Mouse (Mus musculus) hindbrain, embryonic 13.5 days (tissue): Measurements from ENCODE around the gene Gfer. TPM values are rescaled to one million over a fixed set of nuclear protein-coding genes. Genes with fewer than 3 reads are reported as not detected.

Experiments
- ATAC-seq: fragments of 200-750 bp; cut with Nextera tagmentation; 2 replicates; pipeline ENCODE4 v1.8.0; 2017; ENCODE audit warnings: moderate TSS enrichment; ENCODE audit not compliant: low FRiP score
- H3K27ac ChIP-seq: fragments of 300-500 bp; sonication (generic); 2 replicates; pipeline ENCODE4 v1.5.1; 2015; ENCODE audit warnings: inconsistent platforms, mild to moderate bottlenecking, moderate library complexity
- H3K27me3 ChIP-seq: fragments of 300-500 bp; sonication (generic); 2 replicates; pipeline ENCODE4 v1.6.1; 2015; ENCODE audit warnings: mild to moderate bottlenecking, inconsistent platforms
- H3K36me3 ChIP-seq: fragments of 300-500 bp; sonication (generic); 2 replicates; pipeline ENCODE4 v1.6.1; 2015; ENCODE audit warnings: mild to moderate bottlenecking, inconsistent platforms
- H3K4me1 ChIP-seq: fragments of 300-500 bp; sonication (generic); replicated peaks from 2 replicates; pipeline ENCODE4 v1.6.1; 2015; ENCODE audit warnings: inconsistent platforms
- H3K4me2 ChIP-seq: fragments of 300-500 bp; sonication (generic); 2 replicates; pipeline ENCODE4 v1.6.1; 2015; ENCODE audit warnings: inconsistent platforms, mild to moderate bottlenecking, moderate library complexity
- H3K4me3 ChIP-seq: fragments of 300-500 bp; sonication (generic); 2 replicates; pipeline ENCODE4 v1.5.1; 2015; ENCODE audit warnings: mild to moderate bottlenecking, inconsistent platforms
- H3K9ac ChIP-seq: fragments of 300-500 bp; sonication (generic); 2 replicates; pipeline ENCODE4 v1.6.1; 2015; ENCODE audit warnings: mild to moderate bottlenecking, inconsistent platforms
- H3K9me3 ChIP-seq: fragments of 300-500 bp; sonication (generic); 2 replicates; pipeline ENCODE4 v1.6.1; 2016; ENCODE audit warnings: inconsistent platforms
- WGBS: fragments of 180-500 bp; shearing (Covaris S2); methylation state at CpG from one replicate; pipeline ENCODE4 v1.1.7; 2015; 5-methylcytosine and 5-hydroxymethylcytosine counted together
- polyA plus RNA-seq: library from polyadenylated mRNA; unstranded; fragments of >200 nt; fragmentation: Nextera tagmentation; extraction: Ambion mirVana; gene quantifications from 2 replicates; pipeline ENCODE4 v1.2.1, GENCODE M21; 2015

Gfer gene
- polyA plus RNA-seq, 1 experiment from 2014 or later: 38.9 TPM

DNA sequence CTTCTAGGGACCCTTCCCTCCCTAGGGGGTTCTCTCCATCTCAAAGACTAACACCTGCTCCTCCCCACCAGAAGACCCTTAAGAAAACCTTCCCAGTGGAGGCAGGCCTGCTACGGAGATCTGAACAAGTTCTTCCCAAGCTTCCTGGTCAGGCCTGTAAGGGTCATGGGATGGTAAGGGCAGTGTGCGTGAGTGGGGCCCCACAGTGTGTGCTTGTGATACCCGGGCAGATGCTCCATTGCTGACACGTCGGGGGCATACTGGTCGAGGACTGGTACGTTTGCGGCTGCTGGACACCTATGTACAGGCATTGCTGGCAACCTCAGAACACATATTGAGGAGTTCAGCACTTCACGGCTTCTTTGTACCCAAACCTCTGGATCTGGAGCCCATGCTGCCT lies 2.8 kb upstream of the Gfer start:
- H3K36me3 ChIP-seq: peaks cover 42% of the 10 kb centered on the region
- peaks cover 7% of the 10 kb centered on the region; the same call in 1 of the 2 replicates for H3K27me3 ChIP-seq
- no peak overlapping the region for H3K27ac ChIP-seq
- 66% methylated on average over 9 of the region's 9 CpGs for WGBS
- ATAC-seq: no peak
- no peaks in the 10 kb centered on the region for H3K9me3 ChIP-seq
- no peak overlapping the region for H3K4me2 ChIP-seq
- no peak overlapping the region for H3K4me3 ChIP-seq
- peaks cover 36% of the 10 kb centered on the region for H3K4me1 ChIP-seq
- no peak overlapping the region; the same call in 1 of the 2 replicates for H3K9ac ChIP-seq

DNA sequence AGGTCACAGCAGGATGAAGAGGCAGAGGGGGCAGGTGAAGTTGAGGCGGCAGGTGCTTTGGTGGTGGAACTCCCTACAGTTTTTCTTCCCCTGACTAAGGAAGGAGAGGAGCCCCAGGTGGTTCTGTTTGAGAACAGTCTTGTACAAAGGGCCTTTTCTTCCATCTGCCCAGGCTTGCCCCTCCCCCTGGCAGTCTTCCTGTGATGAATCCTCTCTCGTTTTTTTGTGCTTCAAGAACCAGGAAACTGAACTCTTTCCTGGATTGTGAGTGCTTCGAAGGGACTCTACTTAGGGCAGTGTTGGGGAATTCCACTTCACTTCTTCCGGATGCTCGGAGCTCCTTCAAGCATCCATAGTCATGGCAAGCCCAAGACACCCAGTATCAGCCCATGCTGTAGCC lies 2.0 kb upstream of the Gfer start:
- Histone ChIP-seq H3K9me3 (no peaks in the 10 kb centered on the region), H3K4me2 (no peak overlapping the region), H3K36me3 (peaks cover 44% of the 10 kb centered on the region), H3K27ac (no peak overlapping the region), H3K27me3 (peaks cover 7% of the 10 kb centered on the region; the same call in 1 of the 2 replicates), H3K4me3 (no peak overlapping the region), H3K9ac (no peak overlapping the region; the same call in 1 of the 2 replicates), H3K4me1 (peaks cover 36% of the 10 kb centered on the region)
- no peak for ATAC-seq
- 16% methylated on average over 5 of the region's 5 CpGs for WGBS

DNA sequence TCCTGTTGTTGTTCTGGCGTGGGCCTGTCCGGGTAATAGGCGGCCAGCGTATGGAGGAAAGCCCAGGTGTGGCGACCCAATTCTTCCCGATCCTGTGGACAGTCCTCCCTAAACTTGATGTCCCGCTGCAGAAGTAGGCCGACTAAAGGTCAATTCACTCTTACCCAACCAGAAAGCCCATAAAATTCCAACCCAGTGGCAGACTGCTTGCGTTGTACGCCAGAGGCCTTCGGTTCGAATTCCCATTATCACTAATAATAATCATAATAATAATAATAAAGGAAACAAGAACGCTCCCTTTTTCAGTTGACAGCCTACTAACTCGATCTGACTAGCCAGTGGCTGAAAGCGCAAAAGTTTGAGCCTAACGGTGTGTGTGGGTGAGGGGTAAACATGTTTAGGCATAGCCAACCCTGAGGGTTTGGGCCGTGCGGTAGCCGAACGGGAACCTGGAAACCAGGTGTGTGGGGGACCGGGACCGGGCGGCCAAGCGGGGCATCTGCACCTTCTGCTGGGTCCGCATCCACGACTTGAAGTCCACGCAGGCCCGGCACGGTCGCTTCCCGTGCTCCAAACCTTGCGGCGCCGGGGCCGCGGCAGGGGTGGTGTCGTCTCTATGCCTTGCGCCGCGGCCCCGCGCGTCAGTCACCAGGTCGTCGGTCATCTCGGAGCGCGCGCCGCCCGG lies 488 bp downstream of the Gfer start:
- Histone ChIP-seq H3K27me3 (peaks cover 18% of the 10 kb centered on the region), H3K4me3 (peak overlapping the region; percentile 78), H3K9me3 (no peaks in the 10 kb centered on the region), H3K27ac (peak overlapping the region; percentile 90), H3K4me2 (peak overlapping the region; percentile 78), H3K36me3 (peaks cover 30% of the 10 kb centered on the region), H3K4me1 (peaks cover 43% of the 10 kb centered on the region), H3K9ac (peak overlapping the region; percentile 88)
- peak; percentile 21 for ATAC-seq
- WGBS: 7% methylated on average over 51 of the region's 51 CpGs

DNA sequence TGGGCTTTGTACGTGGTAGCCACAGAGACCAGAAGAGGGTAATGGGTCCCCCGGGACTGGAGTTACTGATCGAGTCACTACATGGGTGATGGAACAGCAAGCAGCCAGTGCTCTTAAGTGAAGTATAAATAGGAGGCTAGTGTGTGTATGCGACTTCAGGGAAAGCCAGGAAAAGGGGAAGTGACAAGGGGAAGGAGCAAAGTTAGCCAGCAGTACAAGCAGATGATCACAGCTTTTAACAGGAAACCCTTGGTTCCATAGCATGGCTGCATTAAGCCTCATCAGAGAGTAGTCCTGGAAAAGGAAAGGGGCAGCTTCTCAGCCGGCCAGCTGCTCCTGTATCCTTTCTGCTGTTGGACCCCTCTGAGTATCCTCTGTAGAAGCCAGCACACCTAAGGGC lies 3.6 kb downstream of the Gfer start:
- no peak overlapping the region; the same call in 1 of the 2 replicates for H3K9ac ChIP-seq
- WGBS: 89% methylated on average over 5 of the region's 5 CpGs

DNA sequence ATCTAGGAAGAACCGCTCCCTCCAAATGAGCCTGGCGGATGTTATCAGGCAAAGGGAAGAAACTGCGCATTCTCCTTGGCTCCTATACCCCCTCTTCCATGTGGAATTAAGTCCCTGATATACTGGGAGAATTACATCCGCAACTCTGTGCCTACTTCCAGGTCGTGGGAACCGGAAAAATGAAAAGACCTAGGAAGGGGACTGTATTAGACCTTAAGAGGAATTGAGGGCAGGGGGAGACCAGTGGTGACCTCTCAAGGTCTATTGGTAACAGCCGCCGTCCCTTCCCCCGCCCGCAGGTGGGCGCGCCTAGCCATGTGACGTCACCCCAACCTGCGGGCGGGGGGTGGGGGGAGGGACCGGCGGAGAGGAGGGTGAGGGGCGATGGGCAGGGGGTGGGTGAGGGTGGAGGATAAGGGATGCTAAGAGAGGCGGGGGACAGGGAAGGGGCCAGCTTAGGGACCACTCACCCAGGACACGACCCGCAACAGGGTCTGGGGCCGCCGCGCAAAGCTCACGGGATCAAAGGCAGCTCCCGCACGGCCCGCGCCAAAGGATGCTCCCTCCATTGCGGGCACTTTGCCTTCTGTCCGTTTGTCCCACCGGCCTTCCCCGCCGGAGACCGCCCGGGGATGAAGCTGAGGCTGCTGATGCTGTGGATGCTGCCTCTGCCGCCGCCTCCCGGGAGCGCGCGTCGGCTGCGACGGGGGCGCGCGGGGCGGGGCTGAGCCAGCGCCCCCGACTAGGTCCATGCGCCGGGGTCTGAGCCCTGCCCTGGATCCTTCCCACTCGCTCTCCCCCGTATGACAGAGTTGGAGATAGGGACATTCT lies 6.5 kb downstream of the Gfer start, which contains the start of gene Syngr3:
Gene Syngr3 (minus strand): TSS at position 705 of the 831 bp plus-strand sequence.
- Histone ChIP-seq H3K4me1 (peaks cover 40% of the 10 kb centered on the region), H3K27ac (peak within 1 kb of the TSS; percentile 94), H3K9me3 (no peaks in the 10 kb centered on the region), H3K27me3 (peaks cover 37% of the 10 kb centered on the region), H3K36me3 (peaks cover 22% of the 10 kb centered on the region), H3K4me3 (peak within 1 kb of the TSS; percentile 79), H3K4me2 (peak within 1 kb of the TSS; percentile 72), H3K9ac (peak within 1 kb of the TSS; percentile 94)
- ATAC-seq: peak; percentile 72
- 1% methylated on average over 54 of the region's 55 CpGs for WGBS

More for the DNA sequence above, 3.6 kb downstream of the Gfer start:
- H3K27ac ChIP-seq: no peak overlapping the region
- peaks cover 16% of the 10 kb centered on the region for H3K36me3 ChIP-seq
- H3K27me3 ChIP-seq: peaks cover 34% of the 10 kb centered on the region
- H3K4me1 ChIP-seq: peaks cover 57% of the 10 kb centered on the region
- H3K4me3 ChIP-seq: no peak overlapping the region
- H3K9me3 ChIP-seq: no peaks in the 10 kb centered on the region
- ATAC-seq: no peak
- no peak overlapping the region for H3K4me2 ChIP-seq

DNA sequence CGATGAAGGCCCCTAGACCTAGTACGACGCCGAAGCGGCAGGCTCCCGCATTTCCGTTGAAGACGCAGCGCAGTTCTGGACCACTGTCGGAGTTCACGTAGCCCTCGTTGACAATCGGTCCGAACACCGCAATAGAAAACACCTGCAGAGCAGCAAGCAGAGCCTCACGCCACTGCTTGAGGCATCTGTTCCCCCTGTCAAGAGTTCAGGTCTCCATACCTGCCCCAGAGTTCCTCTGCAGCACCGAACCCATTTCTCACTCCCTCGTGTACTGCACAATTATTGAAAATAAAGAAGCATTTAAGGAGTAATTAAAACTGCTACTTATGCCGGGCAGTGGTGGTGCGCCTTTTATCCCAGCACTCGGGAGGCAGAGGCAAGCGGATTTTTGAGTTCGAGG lies 8.4 kb downstream of the Gfer start:
- H3K27ac ChIP-seq: no peak overlapping the region
- WGBS: 20% methylated on average over 23 of the region's 23 CpGs

DNA sequence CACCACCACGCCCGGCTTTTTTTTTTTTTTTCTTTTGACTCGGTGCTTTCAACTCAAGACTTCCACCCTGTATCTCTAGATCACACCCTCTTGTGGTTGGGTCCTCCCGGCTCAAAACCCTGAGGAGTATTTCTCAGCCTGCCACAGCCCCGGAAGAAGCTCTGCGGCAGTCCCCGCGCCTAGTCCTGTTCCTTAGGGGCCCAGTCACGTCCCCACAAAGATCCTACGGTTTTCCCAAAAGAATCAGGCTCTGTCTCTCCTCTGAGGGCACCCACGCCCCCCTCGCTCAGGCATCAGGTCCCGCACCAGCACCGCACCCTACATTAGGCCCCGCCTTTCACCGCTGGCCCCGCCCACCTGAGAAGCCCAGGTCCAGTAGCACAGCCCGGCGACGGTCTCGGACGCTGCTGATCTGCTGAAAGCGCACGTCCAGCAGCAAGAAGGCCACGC lies 8.8 kb downstream of the Gfer start:
- Histone ChIP-seq H3K27ac (no peak overlapping the region), H3K9me3 (no peaks in the 10 kb centered on the region), H3K9ac (peak overlapping the region; percentile 65), H3K27me3 (peaks cover 37% of the 10 kb centered on the region), H3K4me3 (peak overlapping the region; percentile 32), H3K4me2 (peak overlapping the region; percentile 72), H3K4me1 (peaks cover 36% of the 10 kb centered on the region), H3K36me3 (peaks cover 18% of the 10 kb centered on the region)
- no peak for ATAC-seq
- WGBS: 2% methylated on average over 25 of the region's 25 CpGs

More for the DNA sequence above, 8.4 kb downstream of the Gfer start:
- Histone ChIP-seq H3K4me3 (peak overlapping the region; percentile 32), H3K4me2 (peak overlapping the region; percentile 72), H3K9me3 (no peaks in the 10 kb centered on the region), H3K9ac (peak overlapping the region; percentile 65), H3K36me3 (peaks cover 18% of the 10 kb centered on the region), H3K4me1 (peaks cover 36% of the 10 kb centered on the region), H3K27me3 (peaks cover 37% of the 10 kb centered on the region)
- no peak for ATAC-seq

DNA sequence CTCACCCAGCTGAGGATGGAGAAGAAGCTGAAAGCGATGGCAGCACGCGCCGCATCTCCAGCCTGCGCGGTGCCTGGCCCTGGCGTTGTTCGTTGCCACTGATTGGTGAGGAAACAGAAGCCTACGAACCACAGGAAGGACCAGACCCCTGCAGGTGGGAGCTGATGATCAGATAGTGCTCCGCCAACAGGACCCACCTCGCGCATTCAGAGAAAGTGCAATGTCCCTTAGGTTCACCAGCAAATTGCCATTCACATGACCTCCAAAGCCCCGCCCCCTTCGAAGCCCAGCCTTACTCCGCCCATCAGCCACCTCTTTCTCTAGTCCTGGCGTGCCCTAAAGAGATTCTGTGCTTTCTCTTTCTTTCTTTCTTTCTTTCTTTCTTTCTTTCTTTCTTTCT lies 9.4 kb downstream of the Gfer start:
- peaks cover 36% of the 10 kb centered on the region for H3K4me1 ChIP-seq
- peaks cover 21% of the 10 kb centered on the region for H3K36me3 ChIP-seq
- no peak overlapping the region for H3K4me3 ChIP-seq
- H3K9me3 ChIP-seq: no peaks in the 10 kb centered on the region
- WGBS: 30% methylated on average over 16 of the region's 16 CpGs
- peak overlapping the region; percentile 1 for H3K4me2 ChIP-seq
- no peak for ATAC-seq
- H3K9ac ChIP-seq: no peak overlapping the region
- no peak overlapping the region for H3K27ac ChIP-seq
- H3K27me3 ChIP-seq: peaks cover 36% of the 10 kb centered on the region

DNA sequence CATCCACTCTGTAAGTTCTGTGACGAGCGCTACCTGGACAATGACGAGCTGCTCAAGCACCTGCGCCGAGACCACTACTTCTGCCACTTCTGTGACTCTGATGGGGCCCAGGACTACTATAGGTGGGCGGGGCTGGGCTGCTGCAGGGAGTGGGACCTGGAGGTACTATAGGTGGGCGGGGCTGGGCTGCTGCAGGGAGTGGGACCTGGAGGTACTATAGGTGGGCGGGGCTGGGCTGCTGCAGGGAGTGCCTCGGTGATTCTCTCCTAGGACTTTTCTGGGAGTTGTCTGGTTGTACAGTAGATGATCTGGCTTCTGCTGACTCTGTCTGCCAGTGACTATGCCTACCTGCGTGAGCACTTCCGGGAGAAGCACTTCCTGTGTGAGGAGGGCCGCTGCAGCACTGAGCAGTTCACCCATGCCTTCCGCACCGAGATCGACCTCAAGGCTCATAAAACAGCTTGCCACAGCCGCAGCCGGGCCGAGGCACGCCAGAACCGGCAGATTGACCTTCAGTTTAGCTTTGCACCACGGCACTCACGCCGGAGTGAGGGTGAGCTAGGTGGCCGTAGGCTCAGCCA lies 18.4 kb downstream of the Gfer start:
- ATAC-seq: no peak
- WGBS: 95% methylated on average over 24 of the region's 24 CpGs
- H3K9ac ChIP-seq: no peak overlapping the region
- H3K36me3 ChIP-seq: peaks cover 62% of the 10 kb centered on the region
- H3K9me3 ChIP-seq: no peaks in the 10 kb centered on the region
- H3K4me2 ChIP-seq: no peak overlapping the region
- no peak overlapping the region for H3K27ac ChIP-seq
- H3K4me3 ChIP-seq: no peak overlapping the region
- no peaks in the 10 kb centered on the region for H3K27me3 ChIP-seq
- peaks cover 10% of the 10 kb centered on the region for H3K4me1 ChIP-seq

DNA sequence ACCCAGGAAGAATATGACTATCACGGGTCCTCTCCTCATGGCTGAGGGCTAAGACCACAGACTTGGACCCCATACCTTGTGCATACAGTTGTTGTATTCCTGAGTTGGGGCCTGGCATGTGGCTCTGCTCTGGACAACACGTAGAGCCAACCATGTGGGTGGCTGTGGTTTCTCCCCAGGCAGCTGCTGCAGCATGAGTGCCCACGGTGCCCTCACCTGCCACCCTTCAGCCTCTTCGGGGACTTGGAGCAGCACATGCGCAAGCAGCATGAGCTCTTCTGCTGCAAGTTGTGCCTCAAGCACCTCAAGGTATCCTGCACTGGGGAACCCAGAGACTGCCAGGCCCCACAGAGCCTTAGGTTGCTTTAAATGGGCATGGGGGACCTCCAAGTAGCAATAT lies 19.1 kb downstream of the Gfer start:
- H3K4me1 ChIP-seq: peaks cover 17% of the 10 kb centered on the region
- no peak overlapping the region for H3K9ac ChIP-seq
- no peaks in the 10 kb centered on the region for H3K27me3 ChIP-seq
- H3K4me3 ChIP-seq: no peak overlapping the region
- peaks cover 55% of the 10 kb centered on the region for H3K36me3 ChIP-seq
- H3K9me3 ChIP-seq: no peaks in the 10 kb centered on the region
- 97% methylated on average over 5 of the region's 5 CpGs for WGBS
- H3K4me2 ChIP-seq: no peak overlapping the region
- ATAC-seq: no peak
- no peak overlapping the region for H3K27ac ChIP-seq

DNA sequence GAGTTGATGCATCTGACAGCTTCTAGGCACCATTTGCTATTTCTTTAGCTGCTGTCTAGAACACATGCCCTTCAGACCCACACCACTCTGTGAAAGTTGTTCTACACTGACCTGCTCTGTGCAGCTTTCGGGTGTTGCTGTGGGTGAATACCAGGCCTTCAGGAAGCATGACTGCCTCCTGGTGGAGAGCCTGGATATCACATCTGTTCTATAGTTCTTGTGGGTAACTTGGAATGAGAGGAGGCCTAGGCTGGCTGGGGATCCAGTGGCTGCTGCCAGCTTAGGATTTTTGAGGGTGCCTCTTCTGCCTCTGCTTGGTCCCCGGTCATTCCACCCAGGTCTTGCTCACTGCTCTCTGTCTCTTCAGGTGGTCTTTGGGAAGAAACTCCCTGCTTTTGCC lies 19.8 kb downstream of the Gfer start:
- H3K27ac ChIP-seq: no peak overlapping the region

DNA sequence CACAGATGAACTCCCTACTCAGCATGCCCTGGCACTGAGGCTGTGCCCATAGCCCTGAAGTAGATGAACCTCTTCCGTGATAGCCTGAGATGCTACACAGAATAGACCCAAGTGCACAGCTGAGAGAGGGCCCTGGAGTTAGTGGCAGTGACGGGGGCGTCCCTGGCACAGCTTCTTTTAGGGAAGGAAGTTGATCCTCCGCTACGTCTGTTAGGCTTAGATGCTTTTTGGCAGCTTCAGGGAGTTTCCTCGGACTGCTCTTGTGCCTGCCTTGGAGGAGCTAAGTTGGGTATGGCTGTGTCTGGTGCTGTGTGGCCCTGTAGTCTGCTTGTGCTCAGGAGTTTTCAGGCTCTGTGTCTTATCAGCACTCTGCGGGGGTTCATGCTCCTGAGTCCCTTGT lies 21.7 kb downstream of the Gfer start:
- ATAC-seq: no peak
- Histone ChIP-seq H3K27ac (no peak overlapping the region), H3K9me3 (no peaks in the 10 kb centered on the region), H3K4me3 (no peak overlapping the region), H3K4me2 (no peak overlapping the region), H3K27me3 (no peaks in the 10 kb centered on the region), H3K4me1 (peaks cover 35% of the 10 kb centered on the region), H3K36me3 (peaks cover 29% of the 10 kb centered on the region), H3K9ac (0 out of 2 replicates have a peak overlapping the region, but pooled peaks have one; percentile 0)
- 90% methylated on average over 7 of the region's 7 CpGs for WGBS

More for the DNA sequence above, 19.8 kb downstream of the Gfer start:
- Histone ChIP-seq H3K4me2 (no peak overlapping the region), H3K27me3 (no peaks in the 10 kb centered on the region), H3K4me3 (no peak overlapping the region), H3K4me1 (peaks cover 24% of the 10 kb centered on the region), H3K9me3 (no peaks in the 10 kb centered on the region), H3K36me3 (peaks cover 48% of the 10 kb centered on the region), H3K9ac (peak overlapping the region; percentile 19; the same call in 1 of the 2 replicates)
- WGBS: 56% methylated on average over 2 of the region's 2 CpGs
- no peak for ATAC-seq
